Mouse (Mus musculus) stomach, postnatal 0 days (tissue): Measurements from ENCODE around the gene Unc119b.

Source experiments
- CTCF ChIP-seq: IDR thresholded peaks from 2 replicates; pipeline ENCODE4 v1.5.1; 2016; ENCODE audit warnings: antibody characterized with exemption, low read depth, mild to moderate bottlenecking, moderate library complexity
- EP300 ChIP-seq: optimal IDR thresholded peaks from 2 replicates; pipeline ENCODE3; 2016; ENCODE audit warnings: antibody characterized with exemption

- TF ChIP-seq CTCF: peak; percentile 21; the same call in 1 of the 2 replicates
- TF ChIP-seq EP300: no peak
Measured at GRCm38 (mm10) chr5:115158040-115158983, 23.5 kb upstream of the Unc119b start, which contains the start of gene Mlec.
